Mouse (Mus musculus) CH12.LX (cell line): ENCODE data around the gene Ablim1.

Experiments
- CTCF ChIP-seq, 2 experiments: IDR thresholded peaks in 1 of 2; conservative IDR thresholded peaks in 1 of 2; 2 replicates each; pipeline ENCODE4 v1.5.1; 2011 to 2012; ENCODE audit warnings: low read depth in 2 of 2, low read length in 2 of 2, improper control_type of control experiment in 1 of 2, inconsistent platforms in 1 of 2, mild to moderate bottlenecking in 1 of 2, moderate library complexity in 1 of 2
- EP300 ChIP-seq: IDR thresholded peaks from 2 replicates; pipeline ENCODE4 v1.6.1; 2011; ENCODE audit warnings: low read length, improper control_type of control experiment
- HCFC1 ChIP-seq: IDR thresholded peaks from 2 replicates; pipeline ENCODE4 v1.6.1; 2012; ENCODE audit warnings: low read depth, mild to moderate bottlenecking, inconsistent platforms, low read length, improper control_type of control experiment
- MAZ ChIP-seq: IDR thresholded peaks from 2 replicates; pipeline ENCODE4 v1.6.1; 2012; ENCODE audit warnings: low read depth, mild to moderate bottlenecking, inconsistent platforms, low read length, improper control_type of control experiment, moderate library complexity
- NRF1 ChIP-seq: IDR thresholded peaks from 2 replicates; pipeline ENCODE4 v1.6.1; 2014; ENCODE audit warnings: low read depth, mild to moderate bottlenecking, inconsistent platforms, low read length, improper control_type of control experiment, moderate library complexity
- POLR2A ChIP-seq: IDR thresholded peaks from 2 replicates; pipeline ENCODE4 v1.6.1; 2011; ENCODE audit warnings: low read depth, mild to moderate bottlenecking, improper control_type of control experiment, low read length
- POLR2AphosphoS2 ChIP-seq: IDR thresholded peaks from 2 replicates; pipeline ENCODE4 v1.6.1; 2011; ENCODE audit warnings: low read depth, low read length, improper control_type of control experiment
- RCOR1 ChIP-seq: conservative IDR thresholded peaks from 2 replicates; pipeline ENCODE4 v1.6.1; 2012; ENCODE audit warnings: low read depth, mild to moderate bottlenecking, inconsistent platforms, low read length, improper control_type of control experiment
- ZC3H11A ChIP-seq: IDR thresholded peaks from 2 replicates; pipeline ENCODE4 v1.6.1; 2012; ENCODE audit warnings: low read depth, mild to moderate bottlenecking, inconsistent platforms, low read length, improper control_type of control experiment

- no peak for TF ChIP-seq POLR2A
- TF ChIP-seq ZC3H11A, result no peak
- no peak for TF ChIP-seq CTCF (conservative IDR thresholded peaks at IDR 0.05 in 1 of 2, IDR thresholded peaks at IDR 0.05 in 1 of 2; ENCODE audit: low read depth in 2 of 2, low read length in 2 of 2)
- no peak for TF ChIP-seq NRF1
- TF ChIP-seq EP300, result no peak
- no peak for TF ChIP-seq RCOR1
- TF ChIP-seq HCFC1, result no peak
- TF ChIP-seq MAZ, result no peak
- no peak for TF ChIP-seq POLR2AphosphoS2
These were observed 13.6 kb upstream of the Ablim1 start for GRCm38 (mm10) chr19:57328269-57328668.
